Mouse (Mus musculus): Measurements from ENCODE around the gene Tmem8.
A peak's percentile ranks its signal among the peaks of the same experiment; 100 is the strongest.
"Not testable (repeated sequence)": the region's sequence is repeated elsewhere in the genome, so short reads cannot be mapped to it uniquely, and the experiment has no call there.

Gene Tmem8

DNA sequence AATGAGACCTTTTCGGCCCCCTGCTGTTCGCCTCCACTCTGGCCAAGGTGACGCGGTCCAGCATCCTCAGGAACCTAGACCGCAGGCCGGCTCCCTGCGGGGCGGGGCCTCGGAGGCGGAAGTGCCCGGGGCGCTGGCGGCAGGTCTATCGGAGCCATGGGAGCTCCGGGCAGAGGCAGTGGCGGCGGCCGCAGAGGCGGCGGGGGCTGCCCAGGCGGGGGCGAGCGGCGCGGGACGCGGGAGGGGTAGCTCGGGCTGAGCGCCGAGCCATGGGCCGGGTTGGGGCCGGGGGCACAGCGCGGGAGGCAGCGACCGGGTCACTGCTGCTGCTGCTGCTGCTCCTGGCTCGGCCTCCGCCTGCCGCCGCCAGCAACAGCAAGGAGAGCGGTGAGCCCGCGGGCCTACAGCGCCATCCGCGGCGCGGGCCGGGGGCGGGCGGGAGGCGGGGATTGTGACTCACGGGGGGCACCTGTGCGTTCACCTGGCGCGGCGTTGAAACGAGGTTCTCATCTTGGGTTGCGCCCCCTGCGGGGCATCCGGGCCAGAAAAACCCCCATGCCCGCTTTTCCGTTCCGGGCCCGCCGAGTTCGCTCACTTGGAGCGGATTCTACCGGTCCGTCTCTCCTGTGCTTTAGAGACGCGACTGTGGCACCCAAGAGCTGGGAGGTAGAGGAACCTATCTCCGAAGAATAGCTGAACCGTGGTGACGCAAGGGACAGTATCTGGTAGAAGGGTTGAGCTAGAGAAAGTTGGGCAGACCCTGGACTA is at the start of gene Tmem8:
Tmem8 (plus strand) TSS at position 119 of the 768 bp plus-strand sequence.
- DNase-seq (ENCODE audit: low spot score in 2 of 2), result peak; percentile 61 to 73

DNA sequence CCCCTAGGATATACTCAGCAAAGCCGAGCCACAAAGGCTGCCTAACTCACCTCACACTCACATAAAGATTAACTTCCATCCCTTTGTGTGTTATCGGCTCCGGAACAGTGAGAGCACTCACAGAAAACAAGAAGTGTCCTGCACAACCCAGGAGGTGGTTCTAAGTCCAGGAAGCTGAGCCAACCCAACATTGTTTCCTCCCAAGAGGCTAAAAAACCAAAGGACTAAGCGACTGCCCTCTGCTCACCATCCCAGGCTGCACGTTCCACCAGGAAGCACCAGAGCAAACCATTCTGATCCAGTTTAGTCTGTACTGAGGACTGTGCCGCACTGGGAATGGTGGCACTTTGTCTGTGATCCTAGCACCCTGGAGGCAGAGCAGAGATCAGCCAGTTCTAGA is 48.2 kb upstream of the Tmem8 start:
- DNase-seq (ENCODE audit: low spot score in 2 of 2), result no peak

DNA sequence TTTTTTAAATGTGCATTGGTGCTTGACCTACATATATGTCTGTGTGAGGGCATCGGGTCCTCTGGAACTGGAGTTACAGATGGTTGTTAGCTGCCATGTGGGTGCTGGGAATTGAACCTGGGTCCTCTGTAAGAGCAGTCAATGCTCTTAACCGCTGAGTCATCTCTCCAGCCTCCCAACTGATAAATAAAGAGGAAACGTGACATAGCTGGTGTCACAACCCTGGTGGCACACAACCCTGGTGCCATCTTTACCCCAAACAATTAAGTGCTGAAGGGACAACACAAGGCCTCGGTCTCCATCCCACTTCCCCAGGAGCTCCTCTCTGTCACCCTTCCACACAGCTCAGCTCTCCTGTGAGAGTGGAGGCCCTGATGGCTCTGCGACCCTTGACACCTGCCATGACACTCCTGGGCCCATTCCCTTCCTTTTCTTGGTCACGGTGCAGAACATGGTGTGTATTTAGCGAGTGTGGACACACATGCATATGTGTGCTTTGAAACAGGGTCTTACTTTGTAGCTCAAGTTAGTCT is 46.5 kb upstream of the Tmem8 start:
- DNase-seq (ENCODE audit: low spot score in 2 of 2), result no peak

DNA sequence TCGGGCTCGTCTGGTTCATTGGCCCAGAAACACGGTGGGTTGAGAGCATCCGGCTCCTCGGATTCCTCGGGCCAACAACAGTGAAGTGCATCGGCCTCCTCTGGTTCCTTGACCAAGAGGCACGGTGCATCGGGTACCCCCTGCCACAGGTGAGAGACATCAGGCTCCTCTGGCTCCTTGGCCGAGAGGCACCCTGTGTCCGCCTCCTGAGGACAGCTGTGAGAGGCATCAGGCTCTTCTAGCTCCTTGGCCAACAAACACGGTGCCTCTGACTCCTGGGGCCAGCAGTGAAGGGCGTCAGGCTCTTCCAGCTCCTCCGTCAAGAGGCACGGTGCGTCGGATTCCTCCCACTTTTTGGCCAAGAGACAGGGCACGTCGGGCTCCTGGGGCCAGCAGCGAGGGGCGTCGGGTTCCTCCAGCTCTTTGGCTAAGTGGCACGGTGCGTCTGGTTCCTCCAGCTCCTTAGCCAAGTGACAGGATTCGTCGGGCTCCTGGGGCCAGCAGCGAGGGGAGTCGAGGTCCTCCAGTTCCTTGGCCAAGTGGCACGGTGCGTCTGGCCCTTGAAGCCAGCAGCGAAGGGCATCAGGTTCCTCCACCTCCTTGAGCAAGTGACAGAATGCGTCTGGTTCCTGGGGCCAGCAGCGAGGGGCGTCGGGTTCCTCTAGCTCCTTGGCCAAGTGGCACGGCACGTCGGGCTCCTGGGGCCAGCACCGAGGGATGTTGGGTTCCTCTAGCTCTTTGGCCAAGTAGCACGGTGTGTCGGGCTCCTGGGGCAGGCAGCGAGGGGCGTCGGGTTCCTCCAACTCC is 44.9 kb upstream of the Tmem8 start:
- DNase-seq (ENCODE audit: low spot score in 2 of 2), result peak in 1 of 2 experiments; percentile 2

DNA sequence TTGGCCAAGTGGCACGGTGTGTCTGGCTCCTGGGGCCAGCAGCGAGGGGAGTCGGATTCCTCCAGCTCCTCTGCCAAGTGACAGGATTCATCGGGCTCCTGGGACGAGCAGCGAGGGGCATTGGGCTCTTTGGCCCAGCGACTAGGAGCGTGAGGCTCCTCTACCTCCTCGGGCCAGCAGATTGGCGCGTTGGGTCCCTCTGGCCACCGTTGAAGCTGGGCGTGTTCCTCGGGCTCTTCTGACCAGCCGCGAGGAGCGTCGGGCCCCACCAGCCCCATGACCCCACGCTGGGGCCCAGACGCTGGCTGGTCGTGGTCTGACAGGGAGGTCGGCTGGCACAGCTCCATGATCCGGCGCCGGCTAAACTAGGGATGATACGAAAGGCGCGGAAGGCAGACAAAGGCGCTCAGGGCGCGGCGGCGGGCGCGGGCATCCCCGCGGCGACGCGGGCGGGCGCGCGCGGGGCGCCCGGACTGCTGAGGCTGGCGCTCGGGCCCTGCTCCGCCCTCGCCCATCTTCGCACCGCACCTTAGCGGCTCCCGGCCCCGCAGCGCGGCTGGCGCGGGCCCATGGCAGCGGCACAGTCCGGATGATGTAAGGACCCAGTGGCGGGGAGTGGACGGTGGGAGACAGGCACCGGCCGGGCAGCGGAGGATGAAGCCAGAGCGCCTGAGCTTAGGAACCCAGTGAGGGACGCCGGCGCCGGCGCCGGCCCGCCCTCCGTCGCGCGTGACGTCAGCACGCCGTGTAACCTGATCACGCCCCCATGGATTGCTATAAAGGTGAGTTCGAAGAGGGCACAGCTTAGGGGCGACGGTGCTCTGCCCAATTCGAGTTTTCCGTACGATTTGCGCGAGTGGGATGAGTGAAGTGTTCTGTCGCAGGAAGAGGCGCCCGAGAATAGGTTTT is 44.0 kb upstream of the Tmem8 start, which contains the start of gene Rab11fip3:
Rab11fip3 (minus strand) TSS at position 725 of the 909 bp plus-strand sequence.
- peak; percentile 32 to 54 for DNase-seq (ENCODE audit: low spot score in 2 of 2)

DNA sequence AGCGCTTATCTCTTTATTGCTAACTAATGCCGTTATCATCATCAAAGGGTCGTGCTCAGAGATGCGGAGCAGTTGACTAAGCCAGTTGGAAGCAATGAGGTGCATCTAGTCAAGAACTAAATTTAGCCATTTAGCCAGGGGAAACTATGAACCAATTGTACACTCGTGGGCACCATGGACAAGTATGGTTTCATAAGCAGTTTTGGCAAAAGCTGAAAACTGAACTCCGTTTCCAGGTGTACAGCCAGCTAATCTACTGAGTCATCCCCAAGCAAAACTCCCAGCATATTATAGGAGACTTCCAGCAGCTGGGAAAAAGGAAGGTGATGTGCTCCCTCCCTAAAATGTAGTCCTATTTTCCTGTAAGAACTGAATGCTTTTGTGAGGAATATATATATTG is 43.0 kb upstream of the Tmem8 start:
- DNase-seq (ENCODE audit: low spot score in 2 of 2), result no peak

DNA sequence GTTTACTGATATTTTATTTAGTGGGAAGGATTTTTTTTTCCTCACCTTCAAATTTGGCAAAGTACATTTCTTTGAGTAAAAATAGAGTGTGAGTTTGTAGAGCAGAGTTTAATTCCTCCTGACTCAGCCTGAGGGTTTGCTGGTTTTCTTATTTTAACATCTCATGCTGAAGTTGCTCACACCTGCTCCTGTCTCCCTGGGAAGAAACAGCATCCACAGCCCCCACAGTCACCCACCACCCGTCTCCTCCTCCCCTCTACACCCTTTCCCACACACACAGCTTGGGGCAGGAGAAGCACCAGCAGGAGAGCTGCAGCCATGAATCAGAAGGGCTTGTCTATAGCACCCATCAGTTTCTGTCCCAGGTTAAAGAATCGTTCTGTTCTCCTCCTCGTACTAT is 37.9 kb upstream of the Tmem8 start:
- no peak for DNase-seq (ENCODE audit: low spot score in 2 of 2)

DNA sequence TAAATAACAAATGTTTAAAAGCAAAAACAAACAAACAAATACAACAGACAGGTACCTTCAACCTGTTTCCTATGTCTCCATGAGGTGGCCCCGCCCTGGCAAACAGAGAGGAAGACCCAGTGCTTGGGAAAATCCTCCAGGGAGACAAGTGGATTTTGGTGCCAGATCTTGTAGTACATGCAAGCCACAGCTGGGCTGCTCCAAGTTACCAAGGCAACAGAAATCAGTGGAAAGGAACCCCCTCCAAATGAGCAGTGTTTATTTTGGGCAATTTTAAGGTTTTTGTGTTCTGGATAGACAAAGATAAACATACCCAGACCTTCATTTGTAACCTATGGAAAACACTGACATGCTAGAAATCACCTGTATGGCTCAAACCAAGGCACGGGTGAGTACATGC is 34.2 kb upstream of the Tmem8 start:
- DNase-seq (ENCODE audit: low spot score in 2 of 2), result no peak

DNA sequence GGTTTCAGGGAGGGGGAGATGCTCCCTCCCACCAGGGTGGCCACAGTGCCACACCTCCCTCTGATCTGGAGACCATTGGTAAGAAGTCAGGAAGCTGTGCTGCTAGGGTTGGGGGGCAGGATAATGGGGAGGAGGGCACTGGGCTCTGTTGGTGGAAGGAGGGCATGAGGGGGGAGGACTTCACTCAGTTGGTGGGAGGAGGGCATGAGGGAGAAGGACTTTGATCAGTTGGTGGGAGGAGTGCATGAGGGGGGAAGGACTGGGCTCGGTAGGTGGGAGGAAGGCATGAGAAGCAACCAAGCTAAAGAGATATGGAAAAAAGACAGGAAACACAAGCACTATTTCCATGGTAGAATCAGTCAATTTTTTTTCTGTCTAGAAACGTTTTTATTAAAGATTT is 32.2 kb upstream of the Tmem8 start:
- DNase-seq (ENCODE audit: low spot score in 2 of 2), result no peak

DNA sequence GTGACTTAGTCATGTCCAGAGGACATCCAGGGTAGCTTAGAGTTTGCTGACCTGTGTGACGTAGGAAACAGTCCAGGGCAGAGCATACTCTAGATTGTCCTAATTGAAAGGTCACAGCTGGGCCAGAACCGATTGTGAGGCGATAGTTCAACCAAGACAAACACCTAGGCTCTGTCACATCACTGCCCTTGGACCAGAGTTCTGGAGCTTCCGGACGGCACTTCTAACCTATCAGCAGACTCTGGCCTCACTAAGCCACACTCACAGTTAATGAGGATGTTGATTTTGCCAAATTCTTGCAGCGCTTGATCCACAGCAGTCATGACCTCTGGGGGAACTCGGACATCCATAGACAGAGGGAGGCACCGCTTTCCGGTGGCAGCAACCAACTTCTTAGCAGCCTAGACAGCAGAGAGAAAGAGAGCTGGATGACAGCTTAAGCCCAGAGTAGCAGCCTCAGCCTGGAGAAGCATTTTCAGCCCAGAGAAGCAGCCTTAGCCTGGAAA is 26.0 kb upstream of the Tmem8 start:
- DNase-seq (ENCODE audit: low spot score in 2 of 2), result no peak

DNA sequence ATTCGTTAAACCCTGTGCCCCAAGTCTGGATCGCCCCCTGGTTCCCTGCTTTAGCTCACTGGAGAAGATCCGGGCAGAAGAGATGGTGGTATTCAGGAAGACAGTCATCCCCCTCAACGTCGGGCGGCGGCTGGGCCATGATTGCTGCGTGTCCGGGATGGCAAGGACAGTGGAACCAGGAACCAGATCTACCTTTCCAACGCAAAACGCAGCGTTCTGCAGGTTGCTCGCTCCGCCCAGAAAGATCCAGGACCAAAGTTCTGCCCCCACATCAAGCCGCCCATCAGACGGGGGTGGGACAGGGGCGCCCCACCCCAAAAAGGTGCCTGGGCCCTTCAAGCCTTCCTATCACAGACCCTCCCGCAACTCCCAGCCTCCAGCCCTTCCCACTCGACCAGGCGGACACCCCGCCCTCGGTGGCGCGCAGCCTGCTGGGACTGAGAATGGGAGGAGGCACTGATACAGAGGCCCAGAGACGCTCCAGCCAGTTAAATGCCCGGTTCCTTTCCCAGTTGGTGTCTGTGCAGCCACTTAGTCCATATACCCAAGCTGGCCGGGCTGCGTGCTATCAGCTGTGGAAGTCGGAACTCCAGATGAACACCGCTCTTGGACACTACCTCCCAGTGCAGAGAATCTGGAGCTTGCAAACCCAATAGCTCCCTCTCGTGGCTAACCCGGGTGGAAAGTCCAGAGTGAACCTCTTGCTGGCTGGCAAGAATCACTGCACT is 23.0 kb upstream of the Tmem8 start, which contains the start of gene Decr2:
Decr2 (minus strand) TSS at position 433 of the 728 bp plus-strand sequence.
- peak; percentile 55 to 74 for DNase-seq (ENCODE audit: low spot score in 2 of 2)

DNA sequence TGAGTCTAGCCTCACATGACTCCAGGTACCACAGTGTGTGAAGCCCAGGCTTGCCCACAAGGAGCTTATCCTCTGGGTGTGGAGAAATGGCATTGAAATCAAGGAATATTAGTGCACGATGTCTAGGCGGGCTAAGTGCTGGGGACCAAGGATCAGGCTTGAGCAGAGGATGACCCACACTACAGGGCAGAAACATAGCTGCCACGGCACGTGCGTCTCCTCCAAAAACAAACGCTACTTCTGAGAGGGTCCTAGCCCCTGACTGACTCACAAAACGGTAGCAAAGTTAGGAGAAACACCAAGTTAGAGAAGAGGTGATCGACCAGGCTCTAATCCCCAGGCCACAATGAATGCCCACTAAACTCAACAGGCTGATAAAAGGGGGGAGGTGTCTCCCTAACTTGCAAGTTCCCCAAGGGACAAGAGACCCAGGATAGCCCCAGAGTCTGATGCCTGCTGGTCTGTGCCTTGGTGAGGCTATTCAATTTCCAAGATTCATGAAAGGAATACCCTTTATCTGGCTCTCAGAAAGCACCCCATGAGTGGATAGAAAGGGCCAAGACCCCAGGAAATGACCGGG is 18.5 kb upstream of the Tmem8 start:
- no peak for DNase-seq (ENCODE audit: low spot score in 2 of 2)

DNA sequence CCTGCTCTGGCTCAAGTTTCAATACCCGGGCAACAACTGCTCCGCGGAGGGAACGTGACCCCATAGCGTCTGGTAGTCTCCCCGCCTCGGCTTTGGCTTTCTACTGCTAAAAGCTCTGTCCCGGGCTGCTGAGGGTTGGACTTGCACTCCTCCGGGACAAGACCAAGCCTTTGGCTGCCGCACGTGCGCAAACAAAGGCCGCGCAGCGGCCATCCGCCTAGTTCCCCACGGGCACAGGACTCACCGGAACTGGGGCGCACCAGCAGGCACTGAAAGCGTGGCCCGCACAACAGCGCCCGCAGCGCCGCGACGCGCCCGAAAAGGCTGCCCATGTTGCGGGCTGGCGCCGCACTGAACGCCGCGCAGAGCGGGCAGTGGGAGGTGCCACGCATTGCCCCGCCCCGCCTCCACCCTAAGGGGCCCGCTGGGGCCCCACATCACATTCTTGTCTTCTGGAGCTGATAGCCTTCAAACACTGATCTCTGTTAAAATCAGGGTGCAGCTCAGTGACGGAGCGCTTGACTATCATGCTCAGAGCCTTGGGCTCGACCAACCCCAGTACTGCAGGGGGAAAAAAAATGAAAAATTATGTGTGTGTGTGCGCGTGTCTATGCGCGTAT is 17.9 kb upstream of the Tmem8 start, which contains the start of gene Nme4:
Nme4 (minus strand) TSS at position 482 of the 620 bp plus-strand sequence.
- DNase-seq (ENCODE audit: low spot score in 2 of 2), result peak; percentile 29 to 47

DNA sequence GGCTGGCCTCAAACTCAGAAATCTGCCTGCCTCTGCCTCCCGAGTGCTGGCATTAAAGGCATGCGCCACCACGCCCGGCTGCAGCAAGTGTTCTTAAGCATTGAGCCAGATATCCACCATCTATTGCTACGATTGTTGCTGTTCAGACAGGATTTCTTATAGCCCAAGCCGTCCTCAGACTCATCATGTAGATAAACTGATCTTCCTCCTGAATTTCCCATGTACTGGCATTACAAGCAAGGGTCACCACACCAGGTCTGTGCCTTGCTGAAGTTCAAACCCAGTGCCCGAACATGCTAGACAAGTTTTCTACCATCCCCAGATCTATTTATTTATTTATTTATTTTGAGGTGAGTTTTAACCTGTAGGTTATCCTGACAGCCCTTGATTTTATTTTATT is 14.6 kb upstream of the Tmem8 start:
- no peak for DNase-seq (ENCODE audit: low spot score in 2 of 2)

DNA sequence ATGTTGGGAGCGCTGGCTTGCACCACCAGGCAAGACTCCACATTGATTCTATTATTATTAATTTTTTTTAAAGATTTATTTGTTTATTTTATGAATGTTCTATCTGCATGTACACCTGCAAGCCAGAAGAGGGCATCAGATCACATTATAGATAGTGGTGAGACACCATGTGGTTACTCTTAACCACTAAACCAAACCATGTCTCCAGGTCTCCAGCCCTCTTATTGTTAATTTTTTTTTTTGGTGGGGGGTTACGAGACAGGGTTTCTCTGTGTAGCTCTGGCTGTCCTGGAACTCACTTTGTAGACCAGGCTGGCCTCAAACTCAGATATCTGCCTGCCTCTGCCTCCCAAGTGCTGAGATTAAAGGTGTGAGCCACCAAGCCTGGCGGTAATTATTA is 13.8 kb upstream of the Tmem8 start:
- DNase-seq (ENCODE audit: low spot score in 2 of 2), result not testable (repeated sequence)

DNA sequence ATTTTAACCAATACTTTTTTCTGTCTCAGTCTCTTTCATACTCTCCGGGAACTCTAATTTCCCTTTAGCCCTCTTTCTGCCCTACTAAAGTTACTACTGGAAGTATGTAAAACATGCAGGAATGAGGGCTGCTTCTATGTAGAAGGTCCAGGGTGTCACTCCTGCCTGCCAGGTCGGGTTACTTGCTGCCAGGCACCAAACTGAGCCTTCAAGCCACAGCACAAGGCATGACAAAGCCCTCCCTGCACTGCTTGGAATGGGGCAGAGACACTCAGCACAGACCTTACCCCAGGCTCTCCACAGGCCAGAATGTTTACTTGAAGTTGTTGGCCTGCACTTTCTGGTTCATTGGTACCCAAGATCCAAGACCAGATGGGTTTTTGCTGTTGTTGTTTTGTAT is 12.9 kb upstream of the Tmem8 start:
- DNase-seq (ENCODE audit: low spot score in 2 of 2), result no peak

DNA sequence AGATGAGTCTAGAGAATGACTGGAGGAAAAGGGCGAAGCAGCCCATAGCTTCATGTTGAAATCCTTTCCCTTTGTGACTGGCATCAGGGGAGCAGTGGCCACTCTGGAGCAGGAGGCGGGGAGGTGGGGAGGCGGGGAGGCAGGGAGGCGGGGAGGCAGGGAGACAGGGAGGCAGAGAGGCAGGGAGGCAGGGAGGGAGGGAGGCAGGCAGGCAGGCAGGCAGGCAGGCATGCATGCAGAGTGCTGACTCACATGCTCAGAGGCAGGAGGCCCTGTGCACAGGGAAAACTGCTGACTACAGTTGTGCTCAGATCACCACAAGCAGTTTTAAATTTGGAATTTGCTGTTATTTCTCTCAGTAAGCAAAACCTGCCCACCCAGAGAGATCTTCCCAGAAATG is 11.6 kb upstream of the Tmem8 start:
- no peak for DNase-seq (ENCODE audit: low spot score in 2 of 2)

DNA sequence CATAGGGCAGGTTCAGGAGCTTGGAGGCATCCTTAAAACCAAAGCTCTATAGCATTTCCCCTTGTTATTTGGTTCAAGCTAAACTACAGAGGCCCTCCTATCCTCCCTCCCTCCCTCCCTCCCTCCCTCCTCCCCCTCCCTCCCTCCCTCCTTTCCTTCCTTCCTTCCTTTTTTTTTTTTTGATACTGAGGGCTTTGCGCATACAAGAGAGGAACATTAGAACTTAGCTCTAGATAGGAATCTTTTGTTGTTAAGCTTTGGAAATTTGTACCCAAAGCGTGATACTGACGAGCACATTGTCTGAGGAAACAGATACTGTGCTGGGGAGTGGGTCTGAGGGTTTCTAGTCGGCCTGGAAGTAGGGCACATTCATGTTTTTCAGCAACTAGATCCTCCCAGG is 7.5 kb upstream of the Tmem8 start:
- DNase-seq (ENCODE audit: low spot score in 2 of 2), result no peak

DNA sequence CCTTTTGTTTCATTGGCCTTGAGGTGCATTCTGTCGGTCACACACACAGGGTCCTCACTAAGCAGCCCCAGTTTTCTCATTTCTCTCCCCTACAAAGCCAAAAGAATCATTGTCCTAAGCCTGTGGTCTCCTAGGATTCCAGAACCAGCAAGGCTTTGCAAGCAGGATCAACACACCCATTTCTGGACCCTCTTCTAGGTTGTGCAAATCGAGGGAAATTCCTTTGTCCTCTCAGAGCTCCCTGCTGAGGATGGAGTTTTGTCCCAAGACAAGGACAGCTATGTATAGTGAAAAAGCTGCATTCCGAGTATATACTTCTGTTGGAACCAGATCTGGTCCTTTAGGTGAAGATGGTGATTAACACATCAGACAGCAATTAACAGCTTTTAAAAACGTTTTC is 2.9 kb upstream of the Tmem8 start:
- no peak for DNase-seq (ENCODE audit: low spot score in 2 of 2)

DNA sequence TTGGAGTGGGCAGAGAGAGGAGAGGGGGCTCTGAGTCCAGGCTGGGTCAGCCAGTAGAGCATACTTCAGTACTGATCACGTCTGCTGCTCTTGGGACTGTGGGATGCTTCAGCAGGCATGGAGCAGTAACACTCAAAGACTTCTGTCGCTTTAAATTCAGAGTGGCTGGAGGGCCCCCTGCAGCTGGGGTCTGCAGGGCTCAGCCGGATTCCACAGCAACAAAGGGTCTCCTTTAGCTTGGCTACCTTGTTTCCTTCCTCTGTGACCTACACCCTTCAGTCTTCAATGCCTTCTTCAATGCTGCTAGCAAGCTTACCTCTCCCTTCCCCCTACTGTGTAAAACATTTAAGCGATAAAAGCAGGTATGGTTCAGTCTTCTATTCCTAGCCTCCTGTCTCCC is 2.1 kb upstream of the Tmem8 start:
- no peak for DNase-seq (ENCODE audit: low spot score in 2 of 2)
